ENCODE assay signal across 10 mouse cellular contexts in the genomic region with DNA sequence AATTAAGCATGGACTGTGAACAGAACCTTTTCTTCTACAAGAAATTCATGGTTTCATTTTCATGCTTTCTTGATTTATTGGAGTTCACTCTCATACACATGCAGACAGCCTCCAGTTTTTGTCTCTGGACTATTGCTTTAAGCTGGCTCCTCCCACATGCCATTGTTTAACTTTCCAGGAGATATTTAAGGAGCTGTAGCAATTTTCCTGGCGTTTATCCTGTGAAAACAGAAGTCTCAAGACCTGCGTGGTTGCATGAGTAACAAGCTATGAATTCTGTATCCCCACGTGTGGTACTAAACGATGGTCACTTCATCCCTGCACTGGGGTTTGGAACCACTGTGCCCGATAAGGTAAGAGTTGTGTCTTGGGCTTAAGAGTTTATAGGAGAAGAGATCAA. TPM values are rescaled to one million over a fixed set of nuclear protein-coding genes. Genes with fewer than 3 reads are reported as not detected.
DNase-seq lines count a peak whose midpoint lies in the region; ATAC-seq and TF ChIP-seq lines count a peak whose summit lies in the region.
"Had no signal": no experiment of that assay in that cellular context is flagged by ENCODE, and none has a peak within 500 bp of the region (broad histone marks: within the 10 kb centered on the region; RNA-seq: fewer than 3 reads in every experiment).

No protein-coding gene starts in this region.

- no peak overlapping the region for H3K9ac ChIP-seq in limb, embryonic 13.5 days
- H3K9ac ChIP-seq in heart, postnatal 0 days (replicated peaks; ENCODE audit: low read depth, low read length) = no peak overlapping the region
- H3K9ac ChIP-seq: neural tube, embryonic 12.5 days had no signal

- H3K4me2 ChIP-seq in limb, embryonic 13.5 days (replicated peaks) = 0 out of 2 replicates have a peak overlapping the region, but pooled peaks have one; percentile 5
- H3K4me2 ChIP-seq in heart, postnatal 0 days (ENCODE audit: low read depth, low read length) = peak overlapping the region; percentile 32
- peak overlapping the region; percentile 47 for H3K4me2 ChIP-seq in myocyte (ENCODE audit: low read depth)
- H3K4me2 ChIP-seq: neural tube, embryonic 12.5 days had no signal

- TF ChIP-seq EP300 in heart, postnatal 0 days (IDR thresholded peaks at IDR 0.05; ENCODE audit: low read depth) = no peak

- ATAC-seq in limb, embryonic 13.5 days (ENCODE audit: low FRiP score, low read depth) = peak; percentile 57; the same call in 1 of the 2 replicates
- ATAC-seq in heart, postnatal 0 days (ENCODE audit: insufficient read depth, low read depth) = no peak

- H3K27me3 ChIP-seq in limb, embryonic 13.5 days = no peaks in the 10 kb centered on the region
- H3K27me3 ChIP-seq in limb, embryonic 10.5 days (ENCODE audit: low read depth, poor library complexity, severe bottlenecking) = no peaks in the 10 kb centered on the region
- H3K27me3 ChIP-seq in heart, postnatal 0 days (ENCODE audit: control insufficient read depth, insufficient read depth, low read length) = no peaks in the 10 kb centered on the region
- no peaks in the 10 kb centered on the region for H3K27me3 ChIP-seq in myocyte (ENCODE audit: control insufficient read depth, insufficient read depth, insufficient read length)
- H3K27me3 ChIP-seq: neural tube, embryonic 12.5 days had no signal

- no peak overlapping the region for H3K4me3 ChIP-seq in limb, embryonic 13.5 days
- no peak overlapping the region for H3K4me3 ChIP-seq in limb, embryonic 10.5 days
- H3K4me3 ChIP-seq in embryonic fibroblast, embryonic 13.5 days (ENCODE audit: insufficient read depth, low read length) = no peak overlapping the region
- H3K4me3 ChIP-seq in heart, postnatal 0 days (ENCODE audit: low read depth, low read length) = peak overlapping the region; percentile 27
- no peak overlapping the region for H3K4me3 ChIP-seq in myocyte
- H3K4me3 ChIP-seq: neural tube, embryonic 12.5 days had no signal

- no peaks in the 10 kb centered on the region for H3K79me2 ChIP-seq in myocyte (ENCODE audit: control insufficient read depth, insufficient read depth)

- 0 out of 2 replicates have a peak, but pooled peaks cover 4% of the 10 kb centered on the region for H3K4me1 ChIP-seq in limb, embryonic 13.5 days
- no peaks in the 10 kb centered on the region for H3K4me1 ChIP-seq in limb, embryonic 10.5 days
- H3K4me1 ChIP-seq in embryonic fibroblast, embryonic 13.5 days (ENCODE audit: control insufficient read depth, insufficient read depth, low read length) = no peaks in the 10 kb centered on the region
- H3K4me1 ChIP-seq in heart, postnatal 0 days (ENCODE audit: control insufficient read depth, insufficient read depth) = no peaks in the 10 kb centered on the region
- H3K4me1 ChIP-seq: neural tube, embryonic 12.5 days had no signal

- H3ac ChIP-seq in myocyte (ENCODE audit: control insufficient read depth, insufficient read length) = no peak overlapping the region

- no peak for TF ChIP-seq CTCF in embryonic fibroblast, embryonic 13.5 days (IDR thresholded peaks at IDR 0.05; ENCODE audit: borderline replicate concordance, insufficient read depth, low read length)
- no peak for TF ChIP-seq CTCF in heart, postnatal 0 days (IDR thresholded peaks at IDR 0.05; ENCODE audit: low read depth)

- 58% methylated on average over 5 of the region's 5 CpGs for WGBS in limb, embryonic 13.5 days
- WGBS in limb, embryonic 10.5 days = 78% methylated on average over 5 of the region's 5 CpGs
- 31% methylated on average over 5 of the region's 5 CpGs for WGBS in heart, postnatal 0 days

- TF ChIP-seq POLR2A in embryonic fibroblast, embryonic 13.5 days (IDR thresholded peaks at IDR 0.05; ENCODE audit: low read depth, low read length) = 0 out of 2 replicates have a peak, but pooled peaks have one; percentile 7
- TF ChIP-seq POLR2A in myocyte (IDR thresholded peaks at IDR 0.05; ENCODE audit: insufficient read length, low read depth) = no peak

- DNase-seq in limb, embryonic 10.5 days (ENCODE audit: low spot score) = no peak
- DNase-seq in heart, postnatal 0 days (ENCODE audit: low spot score) = peak; percentile 80
- no peak for DNase-seq in cerebellum, adult 18-20 months
- DNase-seq in spleen, postnatal 14 days (ENCODE audit: low spot score in 2 of 2) = no peak

- no peaks in the 10 kb centered on the region for H3K9me3 ChIP-seq in limb, embryonic 13.5 days
- no peaks in the 10 kb centered on the region for H3K9me3 ChIP-seq in limb, embryonic 10.5 days (replicated peaks)
- H3K9me3 ChIP-seq in heart, postnatal 0 days (replicated peaks; ENCODE audit: control insufficient read depth, low read length) = no peaks in the 10 kb centered on the region
- H3K9me3 ChIP-seq: neural tube, embryonic 12.5 days had no signal

- H3K36me3 ChIP-seq in limb, embryonic 13.5 days = no peaks in the 10 kb centered on the region
- H3K36me3 ChIP-seq in limb, embryonic 10.5 days = no peaks in the 10 kb centered on the region
- H3K36me3 ChIP-seq in heart, postnatal 0 days (replicated peaks; ENCODE audit: control insufficient read depth, insufficient read depth, low read length) = no peaks in the 10 kb centered on the region
- no peaks in the 10 kb centered on the region for H3K36me3 ChIP-seq in myocyte (ENCODE audit: control insufficient read depth, insufficient read depth)
- H3K36me3 ChIP-seq: neural tube, embryonic 12.5 days had no signal

- H3K27ac ChIP-seq in limb, embryonic 13.5 days = no peak overlapping the region
- H3K27ac ChIP-seq in limb, embryonic 10.5 days = no peak overlapping the region
- peak overlapping the region; percentile 88 for H3K27ac ChIP-seq in embryonic fibroblast, embryonic 13.5 days (ENCODE audit: insufficient read depth, low read length)
- H3K27ac ChIP-seq in heart, postnatal 0 days (ENCODE audit: low read depth) = 0 out of 2 replicates have a peak overlapping the region, but pooled peaks have one; percentile 38
- H3K27ac ChIP-seq: macrophage; neural tube, embryonic 12.5 days had no signal

TF ChIP-seq in myocyte, 11 proteins besides CTCF, POLR2A, EP300 and RAD21:
- TF ChIP-seq TCF12 (IDR thresholded peaks at IDR 0.05; ENCODE audit: insufficient read depth, poor library complexity, severe bottlenecking) (no peak), REST (IDR thresholded peaks at IDR 0.05; ENCODE audit: insufficient read depth, insufficient read length) (no peak), SRF (IDR thresholded peaks at IDR 0.05; ENCODE audit: control insufficient read depth, insufficient read length, low read depth) (no peak), USF1 (IDR thresholded peaks at IDR 0.05; ENCODE audit: low read depth) (no peak), MYOD1 (IDR thresholded peaks at IDR 0.05; ENCODE audit: control insufficient read depth in 1 of 3, insufficient read length in 2 of 3, low read depth in 2 of 3) (no peak), CEBPB (IDR thresholded peaks at IDR 0.05; ENCODE audit: insufficient read depth, poor library complexity, severe bottlenecking) (no peak), POLR2AphosphoS2 (IDR thresholded peaks at IDR 0.05; ENCODE audit: insufficient read length, low read depth) (no peak), MYOG (IDR thresholded peaks at IDR 0.05; ENCODE audit: control insufficient read depth in 1 of 3, insufficient read depth in 1 of 3, insufficient read length in 2 of 3, low read depth in 2 of 3) (no peak), E2F4 (IDR thresholded peaks at IDR 0.05; ENCODE audit: insufficient read depth) (no peak), TCF3 (IDR thresholded peaks at IDR 0.05; ENCODE audit: insufficient read length, low read depth) (no peak), MAX (IDR thresholded peaks at IDR 0.05; ENCODE audit: low read depth) (no peak)

RNA-seq across cellular contexts. Expression of a gene that starts 10.6 kb away (rescaled TPM):
- polyA plus RNA-seq in limb, embryonic 13.5 days (2015; fragmentation: Nextera tagmentation; extraction: Ambion mirVana) = 1.5 and 1.6 TPM in 2 replicates
- 0.18 TPM in 2 replicates for polyA plus RNA-seq in limb, embryonic 10.5 days (2016; fragmentation: Nextera tagmentation; extraction: Ambion mirVana)
- polyA plus RNA-seq in embryonic fibroblast, embryonic 13.5 days (2011; ENCODE audit: insufficient read length, low read depth, missing spikeins) = 2.1 and 3.3 TPM in 2 replicates
- total RNA-seq in heart, postnatal 0 days (2014; rRNA removed; ENCODE audit: low replicate concordance) = 5.2 and 6.3 TPM in 2 replicates
- 2.7 and 3.0 TPM in 2 replicates for polyA plus RNA-seq in heart, postnatal 0 days (2015; fragmentation: Nextera tagmentation; extraction: Ambion mirVana)
- polyA plus RNA-seq in myocyte (2012; fragmentation: generic; extraction: Trizol) = 0.05 TPM
- total RNA-seq: MEL had no signal
- polyA plus RNA-seq: macrophage had no signal

Comparison
In these comparisons a context has a peak if more than half of its experiments do, and no peak if none do; other contexts are left out.
1. H3K27ac ChIP-seq: peak in embryonic fibroblast, embryonic 13.5 days (single experiment) and heart, postnatal 0 days (single experiment); none in limb, embryonic 13.5 days (single experiment) and limb, embryonic 10.5 days (single experiment).
2. Peak in every context shown above with its lines, with median percentiles within 50 percentile points of each other: H3K4me2 ChIP-seq.